Mouse (Mus musculus) forebrain, embryonic 11.5 days (tissue): ENCODE results near the gene Borcs7. TPM values are rescaled to one million over a fixed set of nuclear protein-coding genes. Genes with fewer than 3 reads are reported as not detected.

Experiments
- ATAC-seq: fragments of 200-750 bp; cut with Nextera tagmentation; replicated peaks from 2 replicates; pipeline ENCODE4 v1.8.0; 2017; ENCODE audit warnings: moderate TSS enrichment; ENCODE audit not compliant: low FRiP score
- DNase-seq: peaks from one replicate; pipeline ENCODE4 v3.0.0-alpha.2; 2017; ENCODE audit warnings: low spot score
- H3K27ac ChIP-seq: fragments of 300-500 bp; sonication (generic); 2 replicates; pipeline ENCODE4 v1.5.1; 2014; ENCODE audit warnings: low read depth, low read length
- H3K27me3 ChIP-seq: fragments of 300-500 bp; sonication (generic); 2 replicates; pipeline ENCODE4 v1.6.1; 2014; ENCODE audit warnings: mild to moderate bottlenecking, low read length, mixed read lengths; ENCODE audit not compliant: control insufficient read depth, insufficient read depth
- H3K36me3 ChIP-seq: fragments of 300-500 bp; sonication (generic); 2 replicates; pipeline ENCODE4 v1.6.1; 2014; ENCODE audit warnings: mild to moderate bottlenecking, low read length, moderate library complexity, mixed read lengths; ENCODE audit not compliant: control insufficient read depth, insufficient read depth
- H3K4me1 ChIP-seq: fragments of 300-500 bp; sonication (generic); replicated peaks from 2 replicates; pipeline ENCODE4 v1.6.1; 2014; ENCODE audit warnings: low read length, mixed read lengths; ENCODE audit not compliant: control insufficient read depth, insufficient read depth
- H3K4me2 ChIP-seq: fragments of 300-500 bp; sonication (generic); 2 replicates; pipeline ENCODE4 v1.6.1; 2014; ENCODE audit warnings: low read depth, mild to moderate bottlenecking, low read length, moderate library complexity, mixed read lengths; ENCODE audit not compliant: severe bottlenecking
- H3K4me3 ChIP-seq: fragments of 300-500 bp; sonication (generic); 2 replicates; pipeline ENCODE4 v1.5.1; 2014; ENCODE audit warnings: low read depth, low read length
- H3K9ac ChIP-seq: fragments of 300-500 bp; sonication (generic); 2 replicates; pipeline ENCODE4 v1.6.1; 2014; ENCODE audit warnings: low read length
- H3K9me3 ChIP-seq: fragments of 300-500 bp; sonication (generic); 2 replicates; pipeline ENCODE4 v1.6.1; 2016; ENCODE audit warnings: low read length, mixed read lengths; ENCODE audit not compliant: control insufficient read depth
- WGBS: fragments of 180-500 bp; shearing (Covaris S2); extraction: QIAGEN DNeasy Blood & Tissue Kit; methylation state at CpG from one replicate; pipeline ENCODE4 v1.1.7; 2014; 5-methylcytosine and 5-hydroxymethylcytosine counted together
- polyA plus RNA-seq: library from polyadenylated mRNA; unstranded; fragments of >200 nt; fragmentation: Nextera tagmentation; extraction: Ambion mirVana; gene quantifications from 2 replicates; pipeline ENCODE4 v1.2.1, GENCODE M21; 2014

Borcs7 gene
- polyA plus RNA-seq, 1 experiment from 2014 or later = 11.3 TPM

DNA sequence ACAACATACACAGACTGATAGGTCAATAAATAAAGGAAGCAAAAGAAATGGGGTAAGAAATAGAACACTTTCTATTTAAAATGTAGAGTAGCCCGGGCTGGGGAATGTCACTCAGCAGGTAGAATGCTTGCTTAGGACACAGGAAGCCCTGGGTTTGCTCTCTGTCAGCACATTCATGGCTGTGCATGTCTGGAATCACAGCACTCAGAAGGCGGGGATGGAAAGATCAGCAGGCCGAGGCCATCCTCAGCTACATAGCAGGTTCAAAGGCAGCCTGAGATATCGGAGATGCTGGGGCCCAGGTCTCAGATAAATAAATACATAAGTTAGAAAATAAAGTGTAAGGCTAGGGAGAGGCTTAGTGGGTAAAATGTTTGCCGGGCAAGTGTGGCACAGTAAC lies 62.5 kb downstream of the Borcs7 start:
- Histone ChIP-seq H3K27ac (no peak overlapping the region), H3K9me3 (no peaks in the 10 kb centered on the region), H3K4me1 (no peaks in the 10 kb centered on the region), H3K27me3 (no peaks in the 10 kb centered on the region), H3K36me3 (no peaks in the 10 kb centered on the region), H3K4me3 (no peak overlapping the region), H3K4me2 (no peak overlapping the region), H3K9ac (no peak overlapping the region)
- WGBS = 91% methylated on average over 5 of the region's 5 CpGs
- DNase-seq (no peak), ATAC-seq (no peak)

Other genes starting within 250 kb of the Borcs7 start
- 30.7 and 39.5 TPM in 2 replicates for gene Trim8, start 188.2 kb upstream of the Borcs7 start, polyA plus RNA-seq
- 152 and 154 TPM in 2 replicates for gene Arl3, start 116.7 kb upstream of the Borcs7 start, polyA plus RNA-seq
- gene Sfxn2, start 116.5 kb upstream of the Borcs7 start, polyA plus RNA-seq = 10.9 and 14.6 TPM in 2 replicates
- 41.3 and 41.4 TPM in 2 replicates for gene Wbp1l, start 90.8 kb upstream of the Borcs7 start, polyA plus RNA-seq
- gene Cyp17a1, start 16.7 kb upstream of the Borcs7 start, polyA plus RNA-seq = not detected in 2 replicates
- 19.4 and 24.0 TPM in 2 replicates for gene As3mt, start 17.6 kb downstream of the Borcs7 start, polyA plus RNA-seq
- 3.2 and 3.8 TPM in 2 replicates for gene Cnnm2, start 71.7 kb downstream of the Borcs7 start, polyA plus RNA-seq